Mouse (Mus musculus): ENCODE data around the gene Sf3a3. TPM values are rescaled to one million over a fixed set of nuclear protein-coding genes. Genes with fewer than 3 reads are reported as not detected.

Sf3a3 gene
- polyA plus RNA-seq, 1 experiment from 2014 or later: 45.7 TPM

- Histone ChIP-seq H3K4me2 (replicated peaks; ENCODE audit: low read depth) (no peak overlapping the region), H3K27ac (ENCODE audit: low read depth, low read length) (no peak overlapping the region), H3K4me1 (replicated peaks; ENCODE audit: control insufficient read depth, insufficient read depth, low read length) (no peaks in the 10 kb centered on the region), H3K9me3 (ENCODE audit: control insufficient read depth) (no peaks in the 10 kb centered on the region), H3K36me3 (ENCODE audit: control insufficient read depth, insufficient read depth) (peaks cover 39% of the 10 kb centered on the region), H3K9ac (ENCODE audit: low read depth, low read length) (no peak overlapping the region), H3K27me3 (replicated peaks; ENCODE audit: control insufficient read depth, insufficient read depth, low read length) (no peaks in the 10 kb centered on the region), H3K4me3 (ENCODE audit: low read depth, low read length) (no peak overlapping the region)
- peak; percentile 46 for TF ChIP-seq CTCF (IDR thresholded peaks at IDR 0.05; ENCODE audit: low read depth)
- no peak for ATAC-seq
- 77% methylated on average over 4 of the region's 4 CpGs for WGBS
These were observed 29.6 kb upstream of the Sf3a3 start for GRCm38 (mm10) chr4:124685004-124685403.

GRCm38 (mm10) chr4:124685453-124685852 lies 29.1 kb upstream of the Sf3a3 start:
- Histone ChIP-seq H3K4me2 (replicated peaks; ENCODE audit: low read depth) (no peak overlapping the region), H3K36me3 (ENCODE audit: control insufficient read depth, insufficient read depth) (peaks cover 35% of the 10 kb centered on the region), H3K9me3 (ENCODE audit: control insufficient read depth) (no peaks in the 10 kb centered on the region), H3K9ac (ENCODE audit: low read depth, low read length) (no peak overlapping the region), H3K4me1 (replicated peaks; ENCODE audit: control insufficient read depth, insufficient read depth, low read length) (no peaks in the 10 kb centered on the region), H3K4me3 (ENCODE audit: low read depth, low read length) (no peak overlapping the region), H3K27me3 (replicated peaks; ENCODE audit: control insufficient read depth, insufficient read depth, low read length) (no peaks in the 10 kb centered on the region), H3K27ac (ENCODE audit: low read depth, low read length) (no peak overlapping the region)
- no peak for ATAC-seq
- TF ChIP-seq CTCF (IDR thresholded peaks at IDR 0.05; ENCODE audit: low read depth): no peak
- 84% methylated on average over 8 of the region's 8 CpGs for WGBS

GRCm38 (mm10) chr4:124685897-124686402 lies 28.6 kb upstream of the Sf3a3 start:
- TF ChIP-seq CTCF (IDR thresholded peaks at IDR 0.05; ENCODE audit: low read depth): no peak
- H3K9ac ChIP-seq (ENCODE audit: low read depth, low read length): no peak overlapping the region
- H3K27ac ChIP-seq (ENCODE audit: low read depth, low read length): no peak overlapping the region
- ATAC-seq: no peak
- WGBS: 75% methylated on average over 8 of the region's 8 CpGs
- no peaks in the 10 kb centered on the region for H3K4me1 ChIP-seq (replicated peaks; ENCODE audit: control insufficient read depth, insufficient read depth, low read length)
- no peak overlapping the region for H3K4me3 ChIP-seq (ENCODE audit: low read depth, low read length)
- no peaks in the 10 kb centered on the region for H3K9me3 ChIP-seq (ENCODE audit: control insufficient read depth)
- no peaks in the 10 kb centered on the region for H3K27me3 ChIP-seq (replicated peaks; ENCODE audit: control insufficient read depth, insufficient read depth, low read length)
- H3K4me2 ChIP-seq (replicated peaks; ENCODE audit: low read depth): no peak overlapping the region
- peaks cover 31% of the 10 kb centered on the region for H3K36me3 ChIP-seq (ENCODE audit: control insufficient read depth, insufficient read depth)

- no peak overlapping the region for H3K27ac ChIP-seq (ENCODE audit: low read depth, low read length)
- WGBS: 84% methylated on average over 8 of the region's 8 CpGs
- 0 out of 2 replicates have a peak, but pooled peaks cover 5% of the 10 kb centered on the region for H3K36me3 ChIP-seq (ENCODE audit: control insufficient read depth, insufficient read depth)
- no peak overlapping the region for H3K4me2 ChIP-seq (replicated peaks; ENCODE audit: low read depth)
- ATAC-seq: no peak
- H3K9me3 ChIP-seq (ENCODE audit: control insufficient read depth): no peaks in the 10 kb centered on the region
- no peak for TF ChIP-seq CTCF (IDR thresholded peaks at IDR 0.05; ENCODE audit: low read depth)
- H3K27me3 ChIP-seq (replicated peaks; ENCODE audit: control insufficient read depth, insufficient read depth, low read length): no peaks in the 10 kb centered on the region
- no peak overlapping the region for H3K4me3 ChIP-seq (ENCODE audit: low read depth, low read length)
- no peaks in the 10 kb centered on the region for H3K4me1 ChIP-seq (replicated peaks; ENCODE audit: control insufficient read depth, insufficient read depth, low read length)
- H3K9ac ChIP-seq (ENCODE audit: low read depth, low read length): no peak overlapping the region
These were observed 23.1 kb upstream of the Sf3a3 start for GRCm38 (mm10) chr4:124691455-124691854.

GRCm38 (mm10) chr4:124692416-124692861 lies 22.1 kb upstream of the Sf3a3 start:
- Histone ChIP-seq H3K9ac (ENCODE audit: low read depth, low read length) (peak overlapping the region; percentile 74), H3K4me1 (replicated peaks; ENCODE audit: control insufficient read depth, insufficient read depth, low read length) (no peaks in the 10 kb centered on the region), H3K4me2 (replicated peaks; ENCODE audit: low read depth) (peak overlapping the region; percentile 77), H3K27ac (ENCODE audit: low read depth, low read length) (no peak overlapping the region), H3K4me3 (ENCODE audit: low read depth, low read length) (peak overlapping the region; percentile 62), H3K27me3 (replicated peaks; ENCODE audit: control insufficient read depth, insufficient read depth, low read length) (no peaks in the 10 kb centered on the region), H3K36me3 (ENCODE audit: control insufficient read depth, insufficient read depth) (0 out of 2 replicates have a peak, but pooled peaks cover 5% of the 10 kb centered on the region), H3K9me3 (ENCODE audit: control insufficient read depth) (no peaks in the 10 kb centered on the region)
- TF ChIP-seq CTCF (IDR thresholded peaks at IDR 0.05; ENCODE audit: low read depth): no peak
- ATAC-seq: no peak
- 54% methylated on average over 3 of the region's 3 CpGs for WGBS

- no peak within 1 kb of the TSS for H3K27ac ChIP-seq (ENCODE audit: low read depth, low read length)
- H3K4me1 ChIP-seq (replicated peaks; ENCODE audit: control insufficient read depth, insufficient read depth, low read length): no peaks in the 10 kb centered on the region
- peak within 1 kb of the TSS; percentile 77 for H3K4me2 ChIP-seq (replicated peaks; ENCODE audit: low read depth)
- no peaks in the 10 kb centered on the region for H3K9me3 ChIP-seq (ENCODE audit: control insufficient read depth)
- H3K36me3 ChIP-seq (ENCODE audit: control insufficient read depth, insufficient read depth): no peaks in the 10 kb centered on the region
- no peak for TF ChIP-seq CTCF (IDR thresholded peaks at IDR 0.05; ENCODE audit: low read depth)
- WGBS: under 1% methylated on average over 43 of the region's 43 CpGs
- ATAC-seq: peak; percentile 94
- H3K9ac ChIP-seq (ENCODE audit: low read depth, low read length): peak within 1 kb of the TSS; percentile 74
- no peaks in the 10 kb centered on the region for H3K27me3 ChIP-seq (replicated peaks; ENCODE audit: control insufficient read depth, insufficient read depth, low read length)
- H3K4me3 ChIP-seq (ENCODE audit: low read depth, low read length): peak within 1 kb of the TSS; percentile 62
These were observed 21.3 kb upstream of the Sf3a3 start, which contains the start of gene Utp11 for GRCm38 (mm10) chr4:124693135-124693894. Utp11 (minus strand) TSS chr4:124693600.

All from intestine, postnatal 0 days (tissue).